Mouse (Mus musculus) limb, embryonic 13.5 days (tissue): ENCODE data around the gene Ints11. TPM values are rescaled to one million over a fixed set of nuclear protein-coding genes. Genes with fewer than 3 reads are reported as not detected.

Experiments used
- ATAC-seq: fragments of 200-750 bp; cut with Nextera tagmentation; 2 replicates; pipeline ENCODE4 v1.8.0; 2017; ENCODE audit warnings: low read depth, moderate number of reproducible peaks, moderate TSS enrichment; ENCODE audit not compliant: low FRiP score
- H3K27ac ChIP-seq: fragments of 300-500 bp; sonication (generic); 2 replicates; pipeline ENCODE4 v1.5.1; 2015; ENCODE audit warnings: inconsistent platforms, mild to moderate bottlenecking, moderate library complexity
- H3K27me3 ChIP-seq: fragments of 300-500 bp; sonication (generic); 2 replicates; pipeline ENCODE4 v1.6.1; 2015; ENCODE audit warnings: mild to moderate bottlenecking, inconsistent platforms
- H3K36me3 ChIP-seq: fragments of 300-500 bp; sonication (generic); 2 replicates; pipeline ENCODE4 v1.6.1; 2015; ENCODE audit warnings: inconsistent platforms, mild to moderate bottlenecking, moderate library complexity
- H3K4me1 ChIP-seq: fragments of 300-500 bp; sonication (generic); 2 replicates; pipeline ENCODE4 v1.6.1; 2015; ENCODE audit warnings: inconsistent platforms
- H3K4me2 ChIP-seq: fragments of 300-500 bp; sonication (generic); replicated peaks from 2 replicates; pipeline ENCODE4 v1.6.1; 2015; ENCODE audit warnings: inconsistent platforms, mild to moderate bottlenecking, moderate library complexity
- H3K4me3 ChIP-seq: fragments of 300-500 bp; sonication (generic); 2 replicates; pipeline ENCODE4 v1.5.1; 2015; ENCODE audit warnings: moderate library complexity, mild to moderate bottlenecking, inconsistent platforms
- H3K9ac ChIP-seq: fragments of 300-500 bp; sonication (generic); 2 replicates; pipeline ENCODE4 v1.6.1; 2015; ENCODE audit warnings: mild to moderate bottlenecking, inconsistent platforms
- H3K9me3 ChIP-seq: fragments of 300-500 bp; sonication (generic); 2 replicates; pipeline ENCODE4 v1.6.1; 2016; ENCODE audit warnings: inconsistent platforms
- WGBS: fragments of 180-500 bp; shearing (Covaris S2); methylation state at CpG from one replicate; pipeline ENCODE4 v1.1.7; 2015; 5-methylcytosine and 5-hydroxymethylcytosine counted together
- microRNA-seq: library from miRNA; unstranded; fragments of <30 nt; microRNA quantifications from one replicate; pipeline ENCODE4, GENCODE M21; 2016
- polyA plus RNA-seq: library from polyadenylated mRNA; unstranded; fragments of >200 nt; fragmentation: Nextera tagmentation; extraction: Ambion mirVana; gene quantifications from 2 replicates; pipeline ENCODE4 v1.2.1, GENCODE M21; 2015

Ints11 gene
- polyA plus RNA-seq, 1 experiment from 2014 or later = 74.8 TPM

- no peak overlapping the region for H3K27ac ChIP-seq
- no peak overlapping the region for H3K4me3 ChIP-seq
- H3K9ac ChIP-seq = no peak overlapping the region
- H3K4me2 ChIP-seq = no peak overlapping the region
- H3K4me1 ChIP-seq = no peaks in the 10 kb centered on the region
- no peaks in the 10 kb centered on the region for H3K9me3 ChIP-seq
- peaks cover 32% of the 10 kb centered on the region for H3K36me3 ChIP-seq
- H3K27me3 ChIP-seq = no peaks in the 10 kb centered on the region
- WGBS = 84% methylated on average over 4 of the region's 4 CpGs
- ATAC-seq = no peak
Measured at GRCm38 (mm10) chr4:155908751-155909150, 39.4 kb downstream of the Ints11 start.

- ATAC-seq = no peak
- H3K4me1 ChIP-seq = no peaks in the 10 kb centered on the region
- H3K9ac ChIP-seq = no peak overlapping the region
- H3K27me3 ChIP-seq = no peaks in the 10 kb centered on the region; the same call in 1 of the 2 replicates
- H3K4me3 ChIP-seq = no peak overlapping the region
- H3K9me3 ChIP-seq = no peaks in the 10 kb centered on the region
- no peak overlapping the region for H3K4me2 ChIP-seq
- H3K27ac ChIP-seq = no peak overlapping the region
- WGBS = 62% methylated on average over 1 of the region's 1 CpGs
- no peaks in the 10 kb centered on the region for H3K36me3 ChIP-seq
Measured at GRCm38 (mm10) chr4:155932031-155932430, 62.7 kb downstream of the Ints11 start.

Small RNA genes lying within 50 kb of the gene (microRNA-seq; reads per million reads assigned to microRNA genes)
- not detected for gene Gm22991

Other genes starting within 250 kb of the Ints11 start
- 70.3 and 71.2 TPM in 2 replicates for gene Cdk11b, start 244.7 kb upstream of the Ints11 start, polyA plus RNA-seq
- not detected in 2 replicates for gene Gm10563, start 224.1 kb upstream of the Ints11 start, polyA plus RNA-seq
- gene Mmp23, start 216.2 kb upstream of the Ints11 start, polyA plus RNA-seq = 17.1 and 19.1 TPM in 2 replicates
- 30.5 and 34.3 TPM in 2 replicates for gene Mib2, start 200.3 kb upstream of the Ints11 start, polyA plus RNA-seq
- gene Fndc10, start 175.2 kb upstream of the Ints11 start, polyA plus RNA-seq = 8.4 and 10.2 TPM in 2 replicates
- 141 and 150 TPM in 2 replicates for gene Ssu72, start 164.7 kb upstream of the Ints11 start, polyA plus RNA-seq
- gene Tmem240, start 134.7 kb upstream of the Ints11 start, polyA plus RNA-seq = 1.0 and 1.1 TPM in 2 replicates
- gene Atad3a, start 108.5 kb upstream of the Ints11 start, polyA plus RNA-seq = 94.4 and 100 TPM in 2 replicates
- 11.1 and 11.6 TPM in 2 replicates for gene Vwa1, start 94.8 kb upstream of the Ints11 start, polyA plus RNA-seq
- 0.64 and 0.81 TPM in 2 replicates for gene Tmem88b, start 83.7 kb upstream of the Ints11 start, polyA plus RNA-seq
- not detected in 2 replicates for gene Ankrd65, start 79.1 kb upstream of the Ints11 start, polyA plus RNA-seq
- gene Mrpl20, start 66.7 kb upstream of the Ints11 start, polyA plus RNA-seq = 213 and 220 TPM in 2 replicates
- 211 and 231 TPM in 2 replicates for gene Ccnl2, start 57.1 kb upstream of the Ints11 start, polyA plus RNA-seq
- 140 and 144 TPM in 2 replicates for gene Aurkaip1, start 38.3 kb upstream of the Ints11 start, polyA plus RNA-seq
- gene Mxra8, start 29.9 kb upstream of the Ints11 start, polyA plus RNA-seq = 76.6 and 92.7 TPM in 2 replicates
- 4.3 and 5.7 TPM in 2 replicates for gene Dvl1, start 22.1 kb upstream of the Ints11 start, polyA plus RNA-seq
- 0.25 and 0.33 TPM in 2 replicates for gene Tas1r3, start 6.2 kb upstream of the Ints11 start, polyA plus RNA-seq
- gene Cptp, start 106 bp upstream of the Ints11 start, polyA plus RNA-seq = 13.6 and 13.8 TPM in 2 replicates
- 51.8 and 55.9 TPM in 2 replicates for gene Pusl1, start 22.2 kb downstream of the Ints11 start, polyA plus RNA-seq
- 18.2 and 19.4 TPM in 2 replicates for gene Acap3, start 22.3 kb downstream of the Ints11 start, polyA plus RNA-seq
- gene Ube2j2, start 74.3 kb downstream of the Ints11 start, polyA plus RNA-seq = 113 and 126 TPM in 2 replicates
- 32.0 and 35.0 TPM in 2 replicates for gene C1qtnf12, start 92.8 kb downstream of the Ints11 start, polyA plus RNA-seq
- gene B3galt6, start 123.1 kb downstream of the Ints11 start, polyA plus RNA-seq = 16.8 and 17.3 TPM in 2 replicates
- 160 and 166 TPM in 2 replicates for gene Sdf4, start 123.3 kb downstream of the Ints11 start, polyA plus RNA-seq
- 0.80 and 0.85 TPM in 2 replicates for gene Tnfrsf4, start 144.3 kb downstream of the Ints11 start, polyA plus RNA-seq
- 2.8 and 2.9 TPM in 2 replicates for gene Tnfrsf18, start 156.6 kb downstream of the Ints11 start, polyA plus RNA-seq
- 0.70 and 1.1 TPM in 2 replicates for gene Ttll10, start 189.9 kb downstream of the Ints11 start, polyA plus RNA-seq
- 45.2 and 48.7 TPM in 2 replicates for gene 9430015G10Rik, start 240.4 kb downstream of the Ints11 start, polyA plus RNA-seq